Mouse (Mus musculus) leukemia stem cell, adult 10-12 weeks (primary cell): ENCODE results near the gene Treml2. TPM values are rescaled to one million over a fixed set of nuclear protein-coding genes. Genes with fewer than 3 reads are reported as not detected.

ENCODE experiments used
- polyA plus RNA-seq: library from polyadenylated mRNA; stranded (reverse); fragments of >175 nt; gene quantifications from 2 replicates; pipeline ENCODE4 v1.2.3, GENCODE M21; 2012; ENCODE audit warnings: low replicate concordance

Gene Treml2
- polyA plus RNA-seq = 6.5 and 10.4 TPM in 2 replicates

GRCm38 (mm10) chr17:48299203-48299602 lies at the start of gene Treml2:
Gene Treml2, plus strand, starts transcription at chr17:48299498.

GRCm38 (mm10) chr17:48263741-48264362 lies 35.4 kb upstream of the Treml2 start, which contains the start of gene Treml4:
Gene Treml4, plus strand, starts transcription at chr17:48264295.

GRCm38 (mm10) chr17:48315905-48316579 lies 16.7 kb downstream of the Treml2 start, which contains the start of gene B430306N03Rik:
Gene B430306N03Rik, plus strand, starts transcription at chr17:48316141.

GRCm38 (mm10) chr17:48346231-48346630 lies 46.9 kb downstream of the Treml2 start, which contains the start of gene Trem2:
Gene Trem2, plus strand, starts transcription at chr17:48346401.

GRCm38 (mm10) chr17:48359616-48360015 lies 60.3 kb downstream of the Treml2 start, which contains the start of gene Treml1:
Gene Treml1, plus strand, starts transcription at chr17:48359916.

Other genes starting within 250 kb of the Treml2 start
- not detected in 2 replicates for gene 1700067P10Rik, start 210.2 kb upstream of the Treml2 start, polyA plus RNA-seq
- not detected in 2 replicates for gene 9830107B12Rik, start 153.2 kb upstream of the Treml2 start, polyA plus RNA-seq
- 0.17 TPM in 1 of 2 replicates, not detected in the other for gene A530064D06Rik, start 132.2 kb upstream of the Treml2 start, polyA plus RNA-seq
- not detected in 2 replicates for gene Trem1, start 66.7 kb upstream of the Treml2 start, polyA plus RNA-seq
- gene Trem3, start 51.7 kb upstream of the Treml2 start, polyA plus RNA-seq = not detected in 2 replicates
- 3.2 and 6.5 TPM in 2 replicates for gene Treml4, start 35.2 kb upstream of the Treml2 start, polyA plus RNA-seq
- 1.1 and 2.0 TPM in 2 replicates for gene B430306N03Rik, start 16.6 kb downstream of the Treml2 start, polyA plus RNA-seq
- 0.17 and 0.53 TPM in 2 replicates for gene Trem2, start 46.9 kb downstream of the Treml2 start, polyA plus RNA-seq
- 0.50 and 2.9 TPM in 2 replicates for gene Treml1, start 60.4 kb downstream of the Treml2 start, polyA plus RNA-seq
- gene Nfya, start 110.4 kb downstream of the Treml2 start, polyA plus RNA-seq = 16.0 and 20.8 TPM in 2 replicates
- gene Oard1, start 110.5 kb downstream of the Treml2 start, polyA plus RNA-seq = 1.9 and 18.5 TPM in 2 replicates
- gene Apobec2, start 133.4 kb downstream of the Treml2 start, polyA plus RNA-seq = 0.16 and 0.28 TPM in 2 replicates
- gene Tspo2, start 152.0 kb downstream of the Treml2 start, polyA plus RNA-seq = 16.4 and 26.4 TPM in 2 replicates
- 3.7 and 6.8 TPM in 2 replicates for gene Unc5cl, start 155.4 kb downstream of the Treml2 start, polyA plus RNA-seq